Mouse (Mus musculus) lung, embryonic 15.5 days (tissue): ENCODE data around the gene Sh3gl2. TPM values are rescaled to one million over a fixed set of nuclear protein-coding genes. Genes with fewer than 3 reads are reported as not detected.

ENCODE experiments used
- ATAC-seq: fragments of 200-750 bp; cut with Nextera tagmentation; 2 replicates; pipeline ENCODE4 v1.8.0; 2017; ENCODE audit warnings: moderate number of reproducible peaks, borderline replicate concordance; ENCODE audit not compliant: low FRiP score, low TSS enrichment; ENCODE audit errors: extremely low read depth
- H3K27ac ChIP-seq: fragments of 300-500 bp; sonication (generic); 2 replicates; pipeline ENCODE4 v1.5.1; 2015; ENCODE audit warnings: moderate library complexity, mild to moderate bottlenecking, inconsistent platforms
- H3K27me3 ChIP-seq: fragments of 300-500 bp; sonication (generic); 2 replicates; pipeline ENCODE4 v1.6.1; 2015; ENCODE audit warnings: inconsistent platforms
- H3K36me3 ChIP-seq: fragments of 300-500 bp; sonication (generic); 2 replicates; pipeline ENCODE4 v1.6.1; 2015; ENCODE audit warnings: inconsistent platforms
- H3K4me1 ChIP-seq: fragments of 300-500 bp; sonication (generic); 2 replicates; pipeline ENCODE4 v1.6.1; 2015; ENCODE audit warnings: inconsistent platforms
- H3K4me2 ChIP-seq: fragments of 300-500 bp; sonication (generic); 2 replicates; pipeline ENCODE4 v1.6.1; 2015; ENCODE audit warnings: inconsistent platforms, mild to moderate bottlenecking, moderate library complexity
- H3K4me3 ChIP-seq: fragments of 300-500 bp; sonication (generic); 2 replicates; pipeline ENCODE4 v1.5.1; 2015; ENCODE audit warnings: mild to moderate bottlenecking, inconsistent platforms
- H3K9ac ChIP-seq: fragments of 300-500 bp; sonication (generic); 2 replicates; pipeline ENCODE4 v1.6.1; 2015; ENCODE audit warnings: inconsistent platforms
- H3K9me3 ChIP-seq: fragments of 300-500 bp; sonication (generic); 2 replicates; pipeline ENCODE4 v1.6.1; 2016; ENCODE audit warnings: inconsistent platforms
- WGBS: fragments of 180-500 bp; shearing (Covaris S2); methylation state at CpG from one replicate; pipeline ENCODE4 v1.1.7; 2015; 5-methylcytosine and 5-hydroxymethylcytosine counted together
- polyA plus RNA-seq: library from polyadenylated mRNA; unstranded; fragments of >200 nt; fragmentation: Nextera tagmentation; extraction: Ambion mirVana; gene quantifications from 2 replicates; pipeline ENCODE4 v1.2.1, GENCODE M21; 2015

Gene Sh3gl2
- polyA plus RNA-seq, 1 experiment from 2014 or later = 7.0 TPM

GRCm38 (mm10) chr4:85242562-85242961 is 37.6 kb downstream of the Sh3gl2 start:
- H3K9me3 ChIP-seq = no peaks in the 10 kb centered on the region
- no peaks in the 10 kb centered on the region for H3K4me1 ChIP-seq
- 68% methylated on average over 2 of the region's 2 CpGs for WGBS
- no peak overlapping the region for H3K9ac ChIP-seq
- no peak overlapping the region for H3K4me2 ChIP-seq
- H3K27ac ChIP-seq = no peak overlapping the region
- no peaks in the 10 kb centered on the region for H3K36me3 ChIP-seq
- ATAC-seq = no peak
- H3K27me3 ChIP-seq = no peaks in the 10 kb centered on the region
- H3K4me3 ChIP-seq = no peak overlapping the region

DNA sequence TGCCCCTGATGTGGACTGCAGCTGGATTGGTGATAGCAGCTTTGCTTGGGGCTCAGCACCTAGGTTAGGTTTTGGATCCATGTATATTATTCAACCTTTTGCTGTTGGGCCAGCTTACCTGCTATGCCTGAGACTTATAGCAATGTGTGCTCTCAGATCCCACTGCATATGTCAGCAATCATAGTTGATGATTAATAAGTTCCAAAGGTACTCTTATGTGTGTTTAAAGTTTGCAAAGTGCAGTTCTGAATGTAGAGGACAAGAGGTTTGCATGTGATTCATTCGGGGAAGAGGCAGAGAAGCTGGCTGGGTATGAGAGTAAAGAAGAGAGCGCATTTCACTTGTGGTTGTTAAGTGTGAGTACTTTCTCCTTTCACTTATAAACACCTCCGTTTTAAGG is 43.7 kb downstream of the Sh3gl2 start:
- no peak overlapping the region for H3K27ac ChIP-seq
- no peak overlapping the region for H3K4me2 ChIP-seq
- no peaks in the 10 kb centered on the region for H3K27me3 ChIP-seq
- peaks cover 8% of the 10 kb centered on the region; the same call in 1 of the 2 replicates for H3K4me1 ChIP-seq
- H3K36me3 ChIP-seq = no peaks in the 10 kb centered on the region
- no peak overlapping the region for H3K4me3 ChIP-seq
- H3K9me3 ChIP-seq = no peaks in the 10 kb centered on the region
- no peak overlapping the region for H3K9ac ChIP-seq
- no peak for ATAC-seq
- WGBS = 68% methylated on average over 3 of the region's 3 CpGs

- Histone ChIP-seq H3K9me3 (no peaks in the 10 kb centered on the region), H3K4me2 (no peak overlapping the region), H3K4me1 (peaks cover 8% of the 10 kb centered on the region; the same call in 1 of the 2 replicates), H3K36me3 (no peaks in the 10 kb centered on the region), H3K4me3 (no peak overlapping the region), H3K27ac (no peak overlapping the region), H3K27me3 (no peaks in the 10 kb centered on the region), H3K9ac (no peak overlapping the region)
- 39% methylated on average over 2 of the region's 2 CpGs for whole genome bisulfite sequencing
- no peak for ATAC-seq
These were observed 45.3 kb downstream of the Sh3gl2 start for GRCm38 (mm10) chr4:85250271-85250670.

- H3K9ac ChIP-seq = no peak overlapping the region
- no peaks in the 10 kb centered on the region for H3K9me3 ChIP-seq
- no peak for ATAC-seq
- no peaks in the 10 kb centered on the region for H3K27me3 ChIP-seq
- H3K4me2 ChIP-seq = no peak overlapping the region
- no peaks in the 10 kb centered on the region for H3K36me3 ChIP-seq
- 60% methylated on average over 2 of the region's 2 CpGs for WGBS
- H3K4me3 ChIP-seq = no peak overlapping the region
- H3K4me1 ChIP-seq = peaks cover 8% of the 10 kb centered on the region; the same call in 1 of the 2 replicates
- H3K27ac ChIP-seq = no peak overlapping the region
These were observed 45.9 kb downstream of the Sh3gl2 start for GRCm38 (mm10) chr4:85250786-85251185.

GRCm38 (mm10) chr4:85255771-85256389 is 51.0 kb downstream of the Sh3gl2 start:
- no peaks in the 10 kb centered on the region for H3K36me3 ChIP-seq
- no peak overlapping the region for H3K4me3 ChIP-seq
- no peaks in the 10 kb centered on the region for H3K9me3 ChIP-seq
- ATAC-seq = no peak
- H3K4me2 ChIP-seq = no peak overlapping the region
- H3K27ac ChIP-seq = no peak overlapping the region
- peaks cover 5% of the 10 kb centered on the region; the same call in 1 of the 2 replicates for H3K4me1 ChIP-seq
- no peaks in the 10 kb centered on the region for H3K27me3 ChIP-seq
- 79% methylated on average over 8 of the region's 8 CpGs for WGBS
- no peak overlapping the region for H3K9ac ChIP-seq

GRCm38 (mm10) chr4:85256461-85257202 is 51.7 kb downstream of the Sh3gl2 start:
- Histone ChIP-seq H3K4me2 (no peak overlapping the region), H3K36me3 (no peaks in the 10 kb centered on the region), H3K27me3 (no peaks in the 10 kb centered on the region), H3K4me3 (no peak overlapping the region), H3K27ac (no peak overlapping the region), H3K4me1 (0 out of 2 replicates have a peak, but pooled peaks cover 4% of the 10 kb centered on the region), H3K9me3 (no peaks in the 10 kb centered on the region), H3K9ac (no peak overlapping the region)
- 66% methylated on average over 5 of the region's 5 CpGs for WGBS
- no peak for ATAC-seq

- Histone ChIP-seq H3K27me3 (no peaks in the 10 kb centered on the region), H3K9ac (no peak overlapping the region), H3K4me2 (no peak overlapping the region), H3K36me3 (no peaks in the 10 kb centered on the region), H3K9me3 (no peaks in the 10 kb centered on the region), H3K4me1 (0 out of 2 replicates have a peak, but pooled peaks cover 4% of the 10 kb centered on the region), H3K4me3 (no peak overlapping the region), H3K27ac (no peak overlapping the region)
- WGBS = 78% methylated on average over 4 of the region's 4 CpGs
- ATAC-seq = no peak
These were observed 52.9 kb downstream of the Sh3gl2 start for GRCm38 (mm10) chr4:85257771-85258341.

GRCm38 (mm10) chr4:85260687-85261658 is 56.0 kb downstream of the Sh3gl2 start:
- Histone ChIP-seq H3K36me3 (no peaks in the 10 kb centered on the region), H3K4me1 (0 out of 2 replicates have a peak, but pooled peaks cover 4% of the 10 kb centered on the region), H3K4me2 (no peak overlapping the region), H3K9me3 (no peaks in the 10 kb centered on the region), H3K9ac (no peak overlapping the region), H3K27ac (no peak overlapping the region), H3K27me3 (no peaks in the 10 kb centered on the region), H3K4me3 (no peak overlapping the region)
- ATAC-seq = no peak
- WGBS = 91% methylated on average over 12 of the region's 12 CpGs

GRCm38 (mm10) chr4:85262146-85262545 is 57.2 kb downstream of the Sh3gl2 start:
- no peaks in the 10 kb centered on the region for H3K9me3 ChIP-seq
- H3K4me3 ChIP-seq = no peak overlapping the region
- no peaks in the 10 kb centered on the region for H3K36me3 ChIP-seq
- WGBS = 47% methylated on average over 6 of the region's 6 CpGs
- no peaks in the 10 kb centered on the region for H3K4me1 ChIP-seq
- no peak overlapping the region for H3K27ac ChIP-seq
- H3K9ac ChIP-seq = no peak overlapping the region
- H3K27me3 ChIP-seq = no peaks in the 10 kb centered on the region
- H3K4me2 ChIP-seq = no peak overlapping the region
- ATAC-seq = no peak

GRCm38 (mm10) chr4:85262606-85263005 is 57.7 kb downstream of the Sh3gl2 start:
- Histone ChIP-seq H3K4me3 (no peak overlapping the region), H3K4me2 (no peak overlapping the region), H3K27ac (no peak overlapping the region), H3K36me3 (no peaks in the 10 kb centered on the region), H3K9ac (no peak overlapping the region), H3K9me3 (no peaks in the 10 kb centered on the region), H3K27me3 (no peaks in the 10 kb centered on the region), H3K4me1 (no peaks in the 10 kb centered on the region)
- ATAC-seq = no peak
- 83% methylated on average over 13 of the region's 13 CpGs for WGBS

DNA sequence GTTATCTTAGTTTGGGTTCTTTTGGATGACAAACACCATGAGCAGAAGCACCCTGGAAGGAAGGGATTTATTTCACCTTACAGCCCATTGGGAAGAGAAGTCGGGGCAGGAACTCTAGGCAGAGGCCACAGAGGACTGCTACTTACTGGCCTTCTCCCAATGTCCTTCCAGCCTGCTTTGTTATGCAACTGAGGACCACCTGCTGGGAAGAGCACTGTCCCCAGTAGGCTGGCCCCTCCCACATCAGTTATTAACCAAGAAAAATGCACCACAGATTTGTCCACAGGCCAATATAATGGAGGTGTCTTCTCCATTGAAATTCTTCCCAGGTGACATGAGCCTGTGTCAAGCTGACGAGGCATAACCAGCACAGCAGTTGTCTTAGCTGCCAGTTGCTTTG is 62.5 kb downstream of the Sh3gl2 start:
- H3K4me1 ChIP-seq = no peaks in the 10 kb centered on the region
- no peaks in the 10 kb centered on the region for H3K36me3 ChIP-seq
- H3K4me3 ChIP-seq = no peak overlapping the region
- H3K9me3 ChIP-seq = no peaks in the 10 kb centered on the region
- H3K9ac ChIP-seq = no peak overlapping the region
- H3K27me3 ChIP-seq = no peaks in the 10 kb centered on the region
- 79% methylated on average over 2 of the region's 2 CpGs for WGBS
- H3K4me2 ChIP-seq = no peak overlapping the region
- no peak overlapping the region for H3K27ac ChIP-seq
- no peak for ATAC-seq
